Mouse (Mus musculus): Measurements from ENCODE around the gene Nav2. TPM values are rescaled to one million over a fixed set of nuclear protein-coding genes. Genes with fewer than 3 reads are reported as not detected.

The Nav2 gene
- total and polyA plus RNA-seq, 3 experiments: 4.8 to 6.9 (median 6.4) TPM

DNA sequence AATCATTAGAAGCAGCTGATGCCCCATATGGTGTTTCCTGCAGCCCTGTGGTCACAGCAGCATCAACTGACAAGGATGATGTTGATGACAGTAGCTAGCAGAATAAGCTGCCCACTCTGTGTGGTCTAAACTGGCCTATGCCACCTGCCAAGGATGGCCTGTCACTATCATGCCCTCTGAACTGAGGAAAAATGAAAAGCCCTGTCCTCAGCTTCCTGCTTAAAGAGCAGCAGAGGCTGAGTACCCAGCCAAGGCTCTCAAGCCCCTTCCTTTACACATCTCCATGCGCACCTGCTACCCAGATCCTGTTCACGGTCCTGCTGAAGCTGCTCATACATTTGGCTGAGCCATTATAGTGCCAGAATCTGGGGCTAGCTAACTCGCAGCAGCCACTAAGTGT is 193.7 kb downstream of the Nav2 start:
- DNase-seq: no peak

DNA sequence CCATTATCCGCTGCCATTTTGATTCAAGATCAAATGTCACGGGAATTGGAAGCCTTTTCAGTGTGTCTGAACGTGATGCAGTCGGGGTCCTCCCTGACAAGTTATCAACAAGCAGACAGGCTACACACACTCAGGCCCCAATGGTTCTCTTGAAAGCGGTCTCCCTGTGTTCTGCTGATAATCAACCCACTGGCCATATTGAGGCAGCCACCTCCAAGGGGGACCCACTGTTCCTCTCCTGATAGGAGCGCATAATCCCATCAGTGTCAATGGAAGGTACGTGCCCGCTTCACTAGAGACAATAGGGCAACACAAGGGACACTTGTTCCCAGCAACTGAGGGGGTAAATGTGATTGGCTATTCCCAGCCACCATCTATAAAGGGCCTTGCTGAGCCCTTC is 195.9 kb downstream of the Nav2 start:
- no peak for DNase-seq

DNA sequence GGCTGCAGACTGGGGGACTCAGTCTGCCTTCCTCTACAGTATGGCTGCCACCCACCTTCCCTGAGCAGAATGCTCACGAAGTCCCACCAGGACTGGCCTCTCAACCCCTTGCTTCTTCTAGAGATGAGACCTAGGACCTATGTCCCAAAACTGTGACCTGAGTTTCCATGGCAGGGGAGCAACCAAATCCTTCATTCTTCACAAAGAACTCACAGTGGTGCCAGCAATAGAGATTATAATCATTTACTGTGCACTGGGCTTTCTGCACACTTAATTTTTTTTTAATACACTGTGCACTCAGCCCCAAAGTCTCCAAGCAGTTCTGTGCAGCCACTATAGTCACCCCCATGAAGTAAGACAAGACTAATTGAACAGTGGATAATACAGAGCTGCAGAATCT is 196.3 kb downstream of the Nav2 start:
- DNase-seq: no peak

DNA sequence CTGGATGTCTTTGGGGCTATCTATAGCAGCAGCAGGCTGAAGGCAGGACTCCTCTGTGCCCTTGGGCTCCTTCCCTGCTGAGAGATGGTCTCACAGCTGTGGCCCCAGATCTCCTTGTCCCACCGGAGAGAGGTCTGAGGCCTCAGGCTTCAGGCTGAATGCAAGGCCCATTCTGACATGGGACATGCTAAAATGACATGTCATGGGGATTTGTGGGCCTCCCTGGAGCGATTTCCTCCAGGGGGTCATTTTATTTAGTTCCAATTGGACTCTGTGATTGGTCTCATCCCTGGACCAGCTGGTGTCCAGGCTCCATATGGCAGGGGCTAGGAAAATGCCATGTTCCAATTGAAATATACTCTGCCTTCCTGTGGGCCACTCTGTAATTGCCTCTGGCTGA is 197.0 kb downstream of the Nav2 start:
- DNase-seq: no peak

DNA sequence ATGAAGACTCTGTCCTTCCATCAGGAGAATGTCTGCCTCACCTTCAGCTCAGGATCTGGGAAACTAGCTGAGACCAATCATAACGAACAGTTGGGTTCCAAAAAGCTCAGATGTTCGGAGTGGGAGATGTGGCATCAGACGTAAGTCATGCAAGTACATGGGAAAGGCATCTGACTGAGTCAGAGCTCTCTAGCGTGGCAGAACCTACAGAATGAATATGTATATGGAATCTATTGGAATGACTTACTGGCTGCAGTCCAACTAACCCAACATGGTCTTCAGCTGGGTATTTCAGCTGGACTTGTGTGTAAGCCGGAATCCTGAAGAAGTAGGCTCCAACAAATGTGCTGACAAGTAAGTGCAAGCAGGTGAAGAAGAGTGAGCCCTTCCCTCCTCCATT is 199.6 kb downstream of the Nav2 start:
- no peak for DNase-seq

DNA sequence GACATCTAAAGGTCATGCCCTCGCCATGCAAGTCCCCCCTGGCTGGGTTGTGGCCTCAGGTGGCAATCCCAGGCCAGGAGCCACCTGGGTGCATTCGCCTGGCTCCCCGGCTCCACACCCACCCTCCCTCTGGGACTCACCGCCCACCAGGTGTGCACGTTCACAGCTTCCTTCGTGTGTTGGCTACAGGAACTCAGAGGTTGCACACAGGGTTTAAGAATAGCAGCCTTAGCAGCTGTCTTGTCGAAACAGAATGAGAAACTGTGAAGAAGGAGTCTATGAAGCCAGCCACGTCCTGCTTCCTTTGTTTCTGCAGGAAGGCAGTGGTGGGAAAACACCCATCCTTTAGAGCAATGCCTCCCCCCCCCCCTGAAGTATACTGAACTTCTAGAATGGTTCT is 210.5 kb downstream of the Nav2 start:
- DNase-seq: no peak

DNA sequence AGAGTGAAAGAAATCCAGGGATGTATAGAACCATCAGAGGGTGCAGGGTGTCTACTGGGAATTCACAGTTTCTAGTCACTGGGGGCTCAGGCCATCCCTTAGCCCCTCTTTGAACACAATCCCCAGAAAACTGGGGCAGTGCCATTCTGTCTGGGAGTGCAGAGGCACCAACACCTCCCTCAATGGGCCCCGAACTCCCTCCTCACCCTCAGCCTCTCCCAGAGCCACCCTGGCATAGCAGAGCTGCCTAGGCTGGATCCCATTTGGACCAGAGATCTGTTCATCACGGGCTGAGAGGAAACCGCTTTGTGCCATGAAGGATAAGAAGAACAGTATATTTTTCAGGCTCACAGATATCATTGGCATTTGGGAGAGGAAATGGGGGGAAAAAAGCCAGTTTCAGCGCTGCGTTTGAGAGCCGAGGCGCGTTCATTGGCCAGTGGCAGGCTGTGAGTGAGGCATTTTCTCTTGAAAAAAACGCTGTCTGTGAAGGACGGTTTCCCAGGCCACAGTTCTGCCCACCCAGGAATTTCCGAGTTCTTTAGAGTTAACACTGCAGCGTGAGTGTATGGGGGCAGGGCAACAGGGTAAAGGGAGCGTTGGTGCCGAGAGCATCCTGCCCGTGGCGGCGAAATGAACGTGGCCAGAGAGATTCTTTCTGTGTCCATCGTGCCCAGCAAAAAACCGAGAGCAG is 211.4 kb downstream of the Nav2 start:
- DNase-seq: no peak

DNA sequence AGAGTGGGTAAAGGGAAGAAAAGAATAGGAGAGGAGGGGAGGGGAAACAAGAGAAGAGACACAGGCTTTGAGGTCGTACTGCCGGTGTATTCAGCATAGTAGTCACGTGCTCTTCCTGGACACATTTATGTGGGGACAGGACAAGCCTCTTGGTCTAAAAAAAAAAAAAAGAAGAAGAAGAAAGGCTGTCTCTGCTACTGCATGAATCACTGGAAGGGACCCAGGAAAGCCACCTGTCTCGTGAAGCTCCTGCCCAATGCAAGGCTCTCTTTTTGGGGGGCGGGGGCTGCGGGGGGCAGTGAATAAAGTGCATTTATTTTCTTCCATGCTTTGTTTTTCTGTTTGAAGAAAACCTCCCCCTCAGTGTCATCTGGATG is 212.0 kb downstream of the Nav2 start:
- DNase-seq: no peak

DNA sequence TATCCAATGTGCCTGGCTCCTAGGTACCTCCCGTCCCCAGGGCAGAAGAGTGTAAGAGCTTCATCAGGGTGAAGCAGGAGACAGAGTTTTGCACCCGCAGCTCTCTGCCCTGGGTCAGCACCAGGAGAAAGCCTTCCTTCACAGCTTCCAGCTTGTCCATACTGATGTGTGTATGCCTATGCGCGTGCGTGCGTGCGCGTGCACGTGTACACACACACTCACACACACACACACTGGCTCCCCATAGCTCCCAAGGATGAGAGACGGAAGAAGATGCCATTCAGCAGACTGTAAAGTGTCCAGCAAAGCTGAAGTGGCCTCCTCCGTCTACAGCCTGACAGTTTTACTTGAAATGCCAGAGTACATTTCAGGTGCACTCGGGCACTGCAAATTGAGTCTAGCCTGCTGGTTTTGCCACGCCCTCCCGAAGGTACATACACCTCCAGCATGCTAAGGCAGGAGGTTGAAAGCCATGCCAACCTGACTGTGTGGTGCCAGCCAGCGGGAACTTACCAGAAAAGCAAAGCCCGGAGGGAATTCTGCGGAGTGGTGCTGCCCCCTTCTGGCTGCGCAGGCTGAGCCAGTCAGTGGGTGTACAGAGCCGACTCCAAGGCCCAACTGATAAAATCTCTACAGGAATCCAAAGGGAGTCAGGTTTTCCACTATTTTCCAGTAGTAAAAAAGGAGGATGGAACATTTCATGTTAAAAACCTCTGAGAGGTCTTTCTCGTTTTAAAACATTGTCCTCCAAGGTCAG is 212.6 kb downstream of the Nav2 start:
- peak; percentile 88 for DNase-seq

DNA sequence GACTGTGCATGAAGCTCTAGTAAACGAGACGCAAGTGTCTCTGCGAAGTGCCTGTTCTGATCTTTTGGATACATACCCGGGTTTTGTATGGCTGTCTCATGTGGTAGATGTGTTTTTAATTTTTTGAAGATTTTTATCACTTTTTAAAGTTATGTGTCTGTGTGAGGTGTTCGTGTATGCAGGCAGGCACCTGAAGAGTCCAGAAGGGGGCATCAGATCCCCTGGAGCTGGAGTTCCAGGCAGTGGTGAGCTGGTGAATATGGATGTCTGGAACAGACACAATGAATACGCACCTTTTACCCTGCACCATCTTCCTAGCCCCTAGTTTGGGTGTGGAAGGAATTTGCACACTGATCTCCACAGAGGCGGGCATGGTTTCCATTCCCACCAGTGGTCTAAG is 214.0 kb downstream of the Nav2 start:
- no peak for DNase-seq

DNA sequence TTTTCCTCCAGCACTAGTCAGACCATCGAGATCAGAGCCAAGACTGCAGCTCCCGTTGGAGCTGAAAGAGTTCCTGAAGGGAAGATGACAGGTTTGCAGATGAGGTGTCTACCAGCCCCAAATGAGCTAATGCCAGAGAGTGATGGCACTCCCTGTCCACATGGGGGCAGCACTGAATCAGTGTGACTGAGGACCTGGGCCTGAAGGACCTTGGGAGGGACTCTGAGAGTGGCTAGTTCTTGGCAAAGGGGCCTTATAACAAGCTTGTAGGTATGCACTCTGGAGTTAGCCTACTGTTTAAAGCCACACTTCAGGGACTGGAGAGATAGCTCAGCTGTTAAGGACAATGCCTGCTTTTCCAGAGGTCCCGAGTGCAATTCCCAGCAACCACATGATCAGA is 217.0 kb downstream of the Nav2 start:
- peak; percentile 36 for DNase-seq

DNA sequence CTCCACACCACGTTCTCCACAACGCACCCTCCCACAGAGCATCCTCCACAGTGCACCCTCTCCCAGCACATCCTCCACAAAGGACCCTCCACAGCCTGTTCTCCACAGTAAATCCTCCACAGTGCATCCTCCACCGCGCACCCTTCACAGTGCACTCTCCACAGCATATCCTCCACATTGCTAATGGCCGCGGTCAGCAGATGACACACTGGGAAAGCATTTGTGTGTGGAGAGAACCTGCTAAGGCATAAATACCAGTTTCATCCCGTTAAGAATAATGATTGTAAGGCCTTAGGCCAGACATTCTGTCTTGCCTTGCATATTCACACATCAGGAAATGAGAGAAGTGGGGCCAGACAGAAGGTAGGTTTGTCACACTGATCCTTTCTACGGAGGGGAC is 219.7 kb downstream of the Nav2 start:
- DNase-seq: no peak

DNA sequence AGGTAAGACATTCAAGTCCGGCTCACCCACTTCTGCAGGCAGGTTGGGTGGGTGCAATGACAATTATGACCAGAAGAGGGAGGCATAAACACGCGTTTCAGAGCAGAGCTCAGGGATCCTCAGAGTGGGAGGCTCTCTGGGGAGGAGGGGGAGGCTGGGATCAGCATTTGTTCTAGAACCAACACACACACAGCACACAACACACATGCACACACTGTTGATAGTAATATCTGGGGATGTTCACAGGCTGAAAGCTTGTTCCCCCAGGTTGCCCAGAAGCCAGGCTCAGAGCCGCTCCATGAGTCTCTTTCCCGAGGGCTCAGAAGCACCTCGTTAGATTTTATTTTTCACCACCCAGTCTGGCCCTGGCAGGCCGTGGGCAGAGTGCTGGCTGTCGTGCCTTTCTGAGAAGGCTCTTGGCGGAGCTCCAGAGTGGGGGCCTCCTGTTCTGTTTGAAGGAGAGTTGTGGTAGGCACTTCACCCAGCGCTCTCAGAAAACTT is 224.4 kb downstream of the Nav2 start:
- peak; percentile 68 for DNase-seq

DNA sequence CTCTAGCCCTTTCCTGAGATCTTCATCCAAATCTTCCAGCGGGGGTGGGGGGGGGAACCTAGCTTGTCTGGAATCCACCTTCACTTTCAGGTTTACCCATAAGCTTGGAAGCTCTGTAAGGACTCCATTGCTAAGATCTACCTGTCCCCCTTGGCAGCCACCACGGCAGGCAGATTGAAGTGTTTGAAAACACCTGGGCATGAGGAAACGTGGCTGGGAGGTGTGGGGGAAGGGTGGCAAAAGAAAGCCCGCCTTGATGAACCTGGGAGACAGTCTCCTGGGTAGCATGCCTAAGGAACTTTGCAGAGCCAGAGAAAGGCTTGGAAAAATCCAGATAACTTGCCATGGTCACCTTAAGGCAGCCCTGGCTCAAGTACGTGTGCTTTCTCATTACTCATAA is 225.9 kb downstream of the Nav2 start:
- DNase-seq: no peak

DNA sequence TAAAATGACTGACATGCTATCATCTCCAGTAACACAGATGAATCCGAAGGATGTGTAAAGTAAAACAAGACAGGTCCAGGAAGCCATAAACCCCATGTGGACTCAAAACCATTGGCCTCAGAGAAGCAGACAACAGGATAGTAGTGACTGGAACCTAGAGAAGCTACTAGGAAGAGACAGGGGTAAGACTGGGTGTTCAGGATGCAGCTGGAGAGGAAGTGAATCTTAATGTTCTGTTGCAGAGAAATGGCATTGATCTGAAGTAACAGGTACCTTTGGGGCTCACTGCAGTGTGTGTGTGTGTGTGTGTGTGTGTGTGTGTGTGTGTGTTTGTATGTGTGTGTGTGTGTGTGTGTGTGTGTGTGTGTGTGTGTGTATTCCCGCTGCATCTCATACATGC is 231.2 kb downstream of the Nav2 start:
- no peak for DNase-seq

DNA sequence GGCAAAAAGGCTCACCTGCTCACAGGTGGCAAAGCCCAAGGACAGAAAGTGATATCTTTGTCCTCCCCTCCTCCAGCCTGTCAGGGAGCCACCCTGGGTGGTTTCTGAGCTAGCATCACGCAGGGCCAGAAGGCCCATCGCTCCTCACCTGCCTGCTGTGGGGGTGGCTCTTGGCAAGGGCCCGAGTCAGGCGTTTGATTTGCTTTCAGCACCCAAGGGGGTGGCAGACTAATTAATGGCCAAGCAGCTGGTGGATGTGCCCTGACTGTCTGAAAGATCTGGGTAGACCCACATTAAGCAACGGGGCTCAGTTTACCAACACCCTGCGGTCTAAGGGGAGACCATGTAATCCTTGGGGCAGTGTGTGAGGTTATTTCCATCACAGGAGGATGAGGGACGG is 235.4 kb downstream of the Nav2 start:
- no peak for DNase-seq

DNA sequence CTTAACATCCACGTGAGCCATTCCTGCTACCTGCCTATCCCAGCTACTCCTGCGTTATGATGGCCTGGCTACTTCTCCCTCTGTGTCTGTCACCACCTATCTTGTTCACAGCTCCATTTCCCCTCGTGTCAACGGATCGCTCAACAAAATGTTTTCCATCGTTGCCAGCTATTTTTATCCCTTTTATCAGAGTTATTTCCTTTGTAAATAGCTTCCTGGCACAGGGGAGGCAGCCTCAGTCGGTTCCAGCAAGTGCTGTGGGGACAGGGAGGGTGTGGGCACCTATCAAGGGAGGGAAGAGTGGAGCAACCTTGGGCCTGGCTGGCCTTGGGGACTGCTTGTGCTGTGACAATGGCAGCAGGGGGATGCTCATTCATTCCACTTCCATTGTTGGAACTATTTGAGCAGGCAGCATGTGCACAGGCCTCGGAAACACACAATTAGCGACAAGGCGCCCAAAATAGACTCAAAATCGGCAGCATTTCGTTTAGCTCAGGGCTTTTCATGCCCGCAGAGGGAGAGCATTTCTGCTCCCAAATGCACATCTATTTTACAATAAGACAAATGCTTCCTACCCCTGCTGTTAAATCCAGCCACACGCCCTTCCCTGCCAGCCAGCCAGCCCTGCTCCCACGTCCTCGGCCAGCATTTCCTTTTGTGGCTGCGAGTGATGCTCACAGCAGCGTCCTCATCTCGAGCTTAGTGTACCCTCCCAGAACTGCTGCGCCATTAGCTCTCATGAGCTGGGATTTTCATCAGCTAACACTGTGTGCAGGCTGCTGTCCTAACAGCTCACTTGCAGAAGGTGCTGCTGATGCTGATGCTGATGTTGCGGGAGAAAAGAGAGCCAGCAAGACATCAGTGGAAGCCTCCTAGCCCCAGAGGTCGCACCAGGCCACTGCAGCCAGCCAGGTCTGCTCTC is 237.5 kb downstream of the Nav2 start:
- peak; percentile 54 for DNase-seq

DNA sequence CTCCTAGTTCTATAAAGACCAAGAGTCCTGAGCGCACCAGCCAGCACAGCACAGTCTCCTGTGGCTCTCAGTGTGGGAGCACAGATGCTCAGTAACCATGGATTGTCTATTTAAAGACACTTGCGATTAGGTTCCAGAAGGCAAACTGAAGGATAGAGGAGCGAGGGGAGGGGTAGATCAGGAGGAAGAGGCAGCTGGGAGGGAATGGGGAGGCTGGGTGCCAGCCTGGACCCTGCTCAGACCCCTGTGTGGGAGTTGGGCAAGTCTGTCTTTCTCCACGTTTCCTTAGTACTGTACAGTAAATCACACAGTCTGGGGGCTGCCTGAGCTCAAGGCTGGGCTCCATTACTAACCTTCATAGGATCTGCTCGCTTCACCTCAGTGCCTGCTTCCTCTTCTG is 243.8 kb downstream of the Nav2 start:
- DNase-seq: no peak

DNA sequence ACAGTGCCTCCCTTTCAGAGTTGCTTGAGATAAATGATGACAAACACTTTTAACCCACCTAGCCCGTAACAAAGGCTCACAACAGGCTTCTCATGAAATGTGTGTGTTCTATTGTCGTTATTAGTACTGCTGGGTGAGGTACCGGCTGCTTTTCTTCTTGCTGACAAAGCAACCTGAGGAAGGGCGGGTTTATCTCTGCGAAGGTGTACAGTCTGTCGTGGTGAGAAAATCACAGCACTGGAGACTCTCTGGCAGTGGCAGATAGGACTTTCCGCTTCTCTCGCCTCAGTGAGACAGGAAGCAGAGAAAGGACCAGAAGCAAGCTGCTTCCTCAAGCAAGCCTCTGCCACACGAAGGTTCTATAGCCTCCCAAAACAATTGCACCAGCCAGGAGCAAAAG is 244.2 kb downstream of the Nav2 start:
- DNase-seq: no peak

DNA sequence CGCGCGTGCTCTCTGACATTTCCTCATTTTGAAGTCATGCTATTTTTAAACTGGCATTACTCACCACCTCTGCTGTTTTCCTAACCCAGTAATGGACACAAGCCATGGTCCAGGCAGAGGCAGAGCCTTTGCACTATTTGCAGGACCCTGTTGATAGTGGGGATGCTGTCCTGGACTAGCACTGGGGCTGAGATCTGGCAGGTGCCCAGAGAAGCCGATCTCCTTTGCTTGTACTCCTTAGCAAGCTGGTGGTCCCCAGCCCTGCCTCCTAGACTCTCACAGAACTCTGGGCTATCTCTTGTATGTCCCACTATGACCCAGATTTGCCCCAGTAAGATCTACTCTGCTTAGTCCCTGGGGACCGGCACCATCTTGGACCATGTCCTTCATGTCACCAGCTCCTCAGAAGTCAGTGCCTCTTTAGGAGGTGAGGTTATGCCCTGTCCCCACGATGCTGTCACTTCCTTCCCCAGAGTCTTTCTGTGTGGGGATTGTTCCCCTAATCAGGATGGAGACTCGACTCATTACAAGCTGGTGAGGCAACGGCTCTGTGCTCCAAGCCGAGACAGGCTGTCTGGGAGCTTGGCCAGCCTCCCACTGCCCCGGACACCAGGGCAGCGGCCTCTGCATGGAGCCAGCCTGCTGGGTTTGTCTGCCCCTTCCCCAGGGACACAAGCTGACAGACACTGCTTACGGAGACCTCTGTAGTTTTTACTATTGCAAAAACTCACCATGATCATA is 250.3 kb downstream of the Nav2 start:
- DNase-seq: peak; percentile 38

DNA sequence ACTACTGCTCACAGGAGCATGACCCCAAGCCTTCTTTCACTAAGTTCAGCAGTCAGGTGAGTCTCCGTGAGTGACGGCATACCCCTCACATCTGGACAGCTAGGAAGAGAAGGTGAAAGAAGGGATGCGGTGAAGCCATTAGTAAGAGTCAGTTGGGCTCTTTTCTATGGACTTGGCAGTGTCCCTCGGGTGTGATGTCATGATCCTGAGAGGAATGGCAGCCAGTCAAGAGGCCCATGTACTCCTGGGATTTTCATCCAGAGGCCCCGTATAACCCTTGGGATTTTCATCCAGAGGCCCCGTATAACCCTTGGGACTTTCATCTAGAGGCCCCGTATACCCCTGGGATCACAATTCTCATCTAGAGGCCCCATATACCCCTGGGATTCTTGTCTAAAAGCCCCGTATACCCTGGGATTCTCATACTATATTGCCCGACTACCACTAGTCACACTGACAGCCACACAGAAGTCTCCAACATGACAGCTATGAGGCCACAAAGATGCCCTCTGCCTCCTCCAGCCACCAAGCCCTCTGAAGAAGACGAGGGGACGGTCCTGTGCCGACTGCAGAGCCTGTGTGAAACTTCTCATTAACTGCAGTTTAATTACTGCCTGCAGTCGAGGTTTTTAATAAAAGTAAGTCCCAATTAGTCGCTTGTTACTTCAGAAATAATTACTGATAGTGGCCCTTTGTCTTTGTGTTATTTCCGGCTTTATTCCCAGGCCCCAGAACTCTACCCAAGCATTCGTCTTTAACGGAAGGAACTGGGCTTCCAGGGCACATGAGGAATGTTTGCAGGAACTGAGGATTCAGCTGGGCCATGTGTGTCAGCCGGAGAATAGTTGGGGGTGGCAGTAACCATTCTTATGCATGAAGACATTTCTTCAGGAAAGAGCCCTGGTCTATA is 251.4 kb downstream of the Nav2 start:
- no peak for DNase-seq

Measured in adrenal gland, adult 2 months (tissue).